Mouse (Mus musculus): ENCODE data around the gene Hspa12a.

GRCm38 (mm10) chr19:58931081-58931800, 12.2 kb downstream of the Hspa12a start:
- TF ChIP-seq CTCF (IDR thresholded peaks at IDR 0.05; ENCODE audit: low read depth): no peak
- no peak for TF ChIP-seq EP300 (IDR thresholded peaks at IDR 0.05; ENCODE audit: low read depth)
